Mouse (Mus musculus) cerebellum, adult 2 months (tissue): ENCODE results near the gene Ugt1a6a.

Source experiments
- CTCF ChIP-seq: fragments of 200-500 bp; IDR thresholded peaks from 2 replicates; pipeline ENCODE4 v1.5.1; 2011; ENCODE audit warnings: low read depth, mild to moderate bottlenecking, control low read depth, low read length, moderate library complexity, borderline replicate concordance; ENCODE audit not compliant: insufficient read depth
- POLR2A ChIP-seq: fragments of 200-500 bp; IDR thresholded peaks from 2 replicates; pipeline ENCODE4 v1.6.1; 2011; ENCODE audit warnings: low read length, control low read depth, borderline replicate concordance; ENCODE audit not compliant: insufficient read depth

- TF ChIP-seq POLR2A (no peak), CTCF (no peak)
These were observed 105.5 kb downstream of the Ugt1a6a start for GRCm38 (mm10) chr1:88240072-88240471.
